Mouse (Mus musculus) G1E (cell line): ENCODE data around the gene Galr3.

ENCODE experiments used
- CTCF ChIP-seq: IDR thresholded peaks from 2 replicates; pipeline ENCODE4 v1.5.1; 2012; ENCODE audit warnings: low read depth, low read length, inconsistent platforms, mixed read lengths
- POLR2AphosphoS5 ChIP-seq: IDR thresholded peaks from 2 replicates; pipeline ENCODE4 v1.6.1; 2012; ENCODE audit warnings: low read depth, low read length, inconsistent platforms; ENCODE audit not compliant: insufficient replicate concordance
- TAL1 ChIP-seq: conservative IDR thresholded peaks from 2 replicates; pipeline ENCODE4 v1.6.1; 2012; ENCODE audit warnings: low read depth, low read length, inconsistent platforms, mixed read lengths

GRCm38 (mm10) chr15:79040501-79041416, 926 bp upstream of the Galr3 start:
- TF ChIP-seq CTCF: no peak
- no peak for TF ChIP-seq TAL1
- no peak for TF ChIP-seq POLR2AphosphoS5
